Mouse (Mus musculus): ENCODE data around the gene Ccdc150. TPM values are rescaled to one million over a fixed set of nuclear protein-coding genes. Genes with fewer than 3 reads are reported as not detected.

Ccdc150 gene
- polyA plus RNA-seq, 2 experiments = 0.06 to 0.23 TPM

GRCm38 (mm10) chr1:54384221-54384620 lies 133.7 kb downstream of the Ccdc150 start:
- DNase-seq (ENCODE audit: low read depth in 3 of 3, low spot score in 3 of 3) (no peak), ATAC-seq (ENCODE audit: insufficient read depth) (no peak)
- Histone ChIP-seq H3K27ac (no peak overlapping the region), H3K4me2 (ENCODE audit: low read depth) (no peak overlapping the region), H3K9ac (replicated peaks) (no peak overlapping the region), H3K4me3 (ENCODE audit: insufficient read depth in 1 of 2, low read depth in 2 of 2, low read length in 2 of 2) (no peak overlapping the region), H3K9me3 (ENCODE audit: control insufficient read depth, low read length) (no peaks in the 10 kb centered on the region), H3K36me3 (replicated peaks; ENCODE audit: control insufficient read depth, insufficient read depth, low read depth) (no peaks in the 10 kb centered on the region), H3K27me3 (ENCODE audit: control insufficient read depth, insufficient read depth, low read length) (no peaks in the 10 kb centered on the region), H3K4me1 (replicated peaks; ENCODE audit: control insufficient read depth in 2 of 2, insufficient read depth in 2 of 2, low read length in 1 of 2) (no peaks in the 10 kb centered on the region)
- TF ChIP-seq EP300 (IDR thresholded peaks at IDR 0.05; ENCODE audit: low read depth) (no peak), CTCF (IDR thresholded peaks at IDR 0.05; ENCODE audit: low read depth) (no peak)
- 43% methylated on average over 1 of the region's 1 CpGs for WGBS (ENCODE audit: insufficient replicate concordance)

GRCm38 (mm10) chr1:54402736-54403135 lies 152.3 kb downstream of the Ccdc150 start:
- no peak overlapping the region for H3K4me3 ChIP-seq (ENCODE audit: insufficient read depth in 1 of 2, low read depth in 2 of 2, low read length in 2 of 2)
- DNase-seq (ENCODE audit: low read depth in 3 of 3, low spot score in 3 of 3) (no peak), ATAC-seq (ENCODE audit: insufficient read depth) (no peak)
- no peaks in the 10 kb centered on the region for H3K27me3 ChIP-seq (ENCODE audit: control insufficient read depth, insufficient read depth, low read length)
- H3K9ac ChIP-seq (replicated peaks) = no peak overlapping the region
- H3K4me1 ChIP-seq (replicated peaks; ENCODE audit: control insufficient read depth in 2 of 2, insufficient read depth in 2 of 2, low read length in 1 of 2) = no peaks in the 10 kb centered on the region
- no peaks in the 10 kb centered on the region for H3K9me3 ChIP-seq (ENCODE audit: control insufficient read depth, low read length)
- H3K27ac ChIP-seq = no peak overlapping the region
- TF ChIP-seq EP300 (IDR thresholded peaks at IDR 0.05; ENCODE audit: low read depth) = no peak
- no peak for TF ChIP-seq CTCF (IDR thresholded peaks at IDR 0.05; ENCODE audit: low read depth)
- H3K4me2 ChIP-seq (ENCODE audit: low read depth) = no peak overlapping the region
- peaks cover 2% of the 10 kb centered on the region; the same call in 1 of the 2 replicates for H3K36me3 ChIP-seq (replicated peaks; ENCODE audit: control insufficient read depth, insufficient read depth, low read depth)

Other genes with a start within 250 kb of the Ccdc150 start
- gene Hecw2, start 55.5 kb upstream of the Ccdc150 start, polyA plus RNA-seq (2012; rRNA removed) = 0.26 and 0.32 TPM in 2 replicates
- 0.17 and 0.25 TPM in 2 replicates for gene Hecw2, start 55.5 kb upstream of the Ccdc150 start, polyA plus RNA-seq (2014; fragmentation: Nextera tagmentation; extraction: Ambion mirVana)
- 3.1 and 3.9 TPM in 2 replicates for gene Gtf3c3, start 188.3 kb downstream of the Ccdc150 start, polyA plus RNA-seq (2012; rRNA removed)
- gene Gtf3c3, start 188.3 kb downstream of the Ccdc150 start, polyA plus RNA-seq (2014; fragmentation: Nextera tagmentation; extraction: Ambion mirVana) = 5.6 and 7.3 TPM in 2 replicates

Data from liver, embryonic 14.5 days (tissue).